Mouse (Mus musculus): ENCODE measurements at regions not wholly inside any gene's neighbourhood (a gene's known extent, or its start where the extent isn't known, plus 50 kb on each side); places are given as distances from the start of the nearest gene placed in this dataset.
"Not testable (repeated sequence)": the region's sequence is repeated elsewhere in the genome, so short reads cannot be mapped to it uniquely, and the experiment has no call there.

GRCm38 (mm10) chr15:11479166-11479944 is 79.9 kb upstream of the Tars start:
- no peak for DNase-seq (ENCODE audit: low spot score in 2 of 2)

DNA sequence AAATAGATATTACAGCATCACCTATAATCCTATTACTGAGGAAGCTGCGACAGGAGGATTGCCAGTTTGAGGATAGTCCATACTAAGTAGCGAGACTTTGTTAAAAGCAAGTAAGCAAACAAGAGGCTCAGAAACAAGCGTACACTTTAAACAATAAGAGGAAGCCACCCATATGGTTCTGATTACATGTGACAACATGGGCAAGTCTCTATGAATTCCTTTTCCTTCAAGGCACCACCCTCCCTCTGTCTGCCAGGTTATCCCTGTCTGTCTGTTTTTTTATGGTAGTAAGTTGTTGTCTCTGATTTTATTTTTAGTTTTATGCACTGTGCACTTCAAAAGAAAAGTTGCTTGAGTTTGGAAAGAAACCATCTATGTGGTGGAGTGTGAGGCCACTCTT is 76.8 kb upstream of the Tars start:
- DNase-seq (ENCODE audit: low spot score in 2 of 2): no peak

- no peak for DNase-seq (ENCODE audit: low spot score in 2 of 2)
Measured at GRCm38 (mm10) chr15:11463341-11463740, 63.9 kb upstream of the Tars start.

- DNase-seq (ENCODE audit: low spot score in 2 of 2): not testable (repeated sequence)
Measured at GRCm38 (mm10) chr15:11461575-11461974, 62.1 kb upstream of the Tars start.

DNA sequence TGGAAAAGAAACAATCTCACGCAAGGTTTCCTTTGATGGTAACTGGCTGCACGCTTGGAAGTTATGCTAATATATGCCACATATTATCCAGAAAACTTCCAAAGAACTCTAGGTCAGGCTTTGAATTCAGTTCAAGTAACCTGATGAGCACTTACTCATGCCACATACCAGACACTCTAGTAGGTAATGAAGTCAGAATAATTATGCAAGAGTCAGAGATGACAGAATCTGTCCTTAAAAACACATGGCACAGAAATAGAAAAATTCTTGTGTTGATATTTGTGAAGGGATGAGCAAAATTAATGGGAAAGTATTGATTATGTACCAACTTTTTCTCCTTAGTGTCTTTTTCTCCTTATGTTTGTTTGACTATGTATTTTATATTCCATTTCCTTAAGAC is 59.8 kb upstream of the Tars start:
- no peak for DNase-seq (ENCODE audit: low spot score in 2 of 2)

DNA sequence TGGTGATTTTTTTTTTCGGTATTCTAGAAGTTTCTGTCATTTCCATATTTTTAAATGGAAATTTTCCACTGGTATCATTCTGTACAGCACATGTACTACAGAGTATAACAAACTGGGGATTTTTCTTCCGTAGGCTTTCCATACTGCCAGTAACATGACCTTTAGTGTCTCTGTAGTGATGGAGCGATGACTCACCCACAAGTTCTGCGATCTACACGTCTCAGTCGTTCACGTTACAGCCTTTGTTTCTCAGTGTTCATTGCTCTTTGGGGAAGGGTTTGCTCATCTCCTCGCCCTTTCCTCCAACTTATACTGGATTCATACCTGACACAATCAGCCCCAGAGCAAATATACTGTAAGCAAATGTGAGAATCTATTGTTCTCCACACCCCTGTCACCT is 57.8 kb upstream of the Tars start:
- DNase-seq (ENCODE audit: low spot score in 2 of 2): no peak

GRCm38 (mm10) chr15:11455982-11456381 is 56.5 kb upstream of the Tars start:
- DNase-seq (ENCODE audit: low spot score in 2 of 2): no peak

GRCm38 (mm10) chr15:11455366-11455785 is 55.9 kb upstream of the Tars start:
- peak in 1 of 2 experiments; percentile 23 for DNase-seq (ENCODE audit: low spot score in 2 of 2)

DNA sequence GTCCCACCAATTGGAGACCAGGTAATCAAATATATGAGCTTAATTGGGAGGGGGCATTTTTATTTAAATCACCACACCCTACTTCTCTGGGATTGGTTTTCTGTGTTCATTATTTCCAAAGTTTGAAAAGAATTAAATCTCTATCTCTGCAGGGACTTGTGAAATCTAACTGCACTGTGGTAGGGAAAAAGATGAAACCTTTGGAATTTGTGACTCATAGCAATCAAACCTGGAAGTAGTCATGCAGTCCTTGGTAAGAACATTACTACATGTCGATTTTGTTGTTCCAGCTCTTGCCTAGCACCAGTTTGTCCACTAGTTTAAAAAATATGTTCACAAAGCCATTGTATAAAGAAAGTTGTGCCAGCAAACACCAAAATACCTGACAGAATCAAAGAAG is 54.5 kb upstream of the Tars start:
- DNase-seq (ENCODE audit: low spot score in 2 of 2): no peak

GRCm38 (mm10) chr15:11451635-11452034 is 52.2 kb upstream of the Tars start:
- no peak for DNase-seq (ENCODE audit: low spot score in 2 of 2)

All from gastrocnemius, postnatal 4 days (tissue).